Mouse (Mus musculus): ENCODE data around the gene Nfkb1. TPM values are rescaled to one million over a fixed set of nuclear protein-coding genes. Genes with fewer than 3 reads are reported as not detected.

Gene Nfkb1
- total and polyA plus RNA-seq, 3 experiments: 271 to 369 (median 346) TPM

DNA sequence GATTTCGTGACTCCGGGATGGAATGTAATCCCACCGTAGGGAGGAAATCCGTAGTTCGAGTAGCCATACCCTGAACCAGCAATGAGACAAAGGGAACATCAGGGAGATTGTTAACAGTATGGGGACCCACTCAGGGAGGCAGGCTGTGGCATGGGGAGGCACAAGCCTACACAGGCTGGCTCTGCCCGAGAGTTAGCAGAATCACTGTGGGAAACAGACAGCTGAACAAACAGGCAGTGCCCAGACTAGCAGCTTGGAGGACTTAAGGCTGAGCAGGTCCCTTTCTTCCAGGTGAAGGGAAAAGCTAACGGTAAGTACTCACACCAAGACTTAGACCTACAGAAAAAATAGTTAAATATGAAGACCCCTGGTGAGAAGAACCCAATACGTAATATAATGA is 84.8 kb downstream of the Nfkb1 start:
- Histone ChIP-seq H3K4me2 (ENCODE audit: insufficient read depth, low read depth, poor library complexity, severe bottlenecking) (no peak overlapping the region), H3K27me3 (replicated peaks) (no peaks in the 10 kb centered on the region), H3K79me2 (replicated peaks; ENCODE audit: control insufficient read depth, extremely low read depth, insufficient read depth, poor library complexity, severe bottlenecking) (peaks cover 5% of the 10 kb centered on the region; the same call in 1 of the 2 replicates), H3K4me1 (ENCODE audit: control insufficient read depth in 1 of 2, insufficient read depth in 2 of 2) (peaks cover 22 to 70% of the 10 kb centered on the region in 2 experiments), H3K27ac (ENCODE audit: insufficient read depth, low read depth) (no peak overlapping the region), H3K36me3 (replicated peaks in 1 of 2; ENCODE audit: control insufficient read depth in 1 of 2, insufficient read depth in 1 of 2, low read length in 1 of 2) (peaks cover 79 to 89% of the 10 kb centered on the region in 2 experiments), H3K9me3 (replicated peaks; ENCODE audit: low read length) (no peaks in the 10 kb centered on the region), H3K4me3 (replicated peaks in 1 of 3; ENCODE audit: low read depth in 2 of 3, low read length in 2 of 3, poor library complexity in 1 of 3) (no peak overlapping the region), H3K9ac (ENCODE audit: insufficient read depth, low read depth) (no peak overlapping the region)
- TF ChIP-seq KAT2A (IDR thresholded peaks at IDR 0.05; ENCODE audit: insufficient replicate concordance, low read length) (no peak), CHD2 (IDR thresholded peaks at IDR 0.05; ENCODE audit: low read length) (no peak), GABPA (IDR thresholded peaks at IDR 0.05; ENCODE audit: insufficient replicate concordance, low read depth, low read length) (no peak), UBTF (IDR thresholded peaks at IDR 0.05; ENCODE audit: low read depth, low read length) (no peak), E2F4 (IDR thresholded peaks at IDR 0.05; ENCODE audit: insufficient replicate concordance, low read depth, low read length) (no peak), MXI1 (IDR thresholded peaks at IDR 0.05; ENCODE audit: low read depth, low read length) (no peak), MYC (IDR thresholded peaks at IDR 0.05; ENCODE audit: low read depth, low read length) (no peak), TCF12 (IDR thresholded peaks at IDR 0.05; ENCODE audit: low read depth, low read length) (no peak), ZNF384 (IDR thresholded peaks at IDR 0.05; ENCODE audit: low read depth, low read length) (no peak), USF2 (conservative IDR thresholded peaks at IDR 0.05; ENCODE audit: low read depth, low read length) (no peak), ELF1 (IDR thresholded peaks at IDR 0.05; ENCODE audit: low read depth, low read length) (no peak), RCOR1 (conservative IDR thresholded peaks at IDR 0.05; ENCODE audit: low read depth, low read length) (no peak), CHD1 (IDR thresholded peaks at IDR 0.05; ENCODE audit: low read depth, low read length) (no peak), RAD21 (IDR thresholded peaks at IDR 0.05; ENCODE audit: low read depth, low read length) (no peak), SMC3 (IDR thresholded peaks at IDR 0.05; ENCODE audit: low read depth, low read length) (no peak)
- in situ Hi-C loops (cut with MboI; ENCODE audit: low pct_ligation_motif_present, low pct_unique_long_range_greater_than_20kb, low sequenced_read_pairs) (loop anchor here (10.0 kb wide), 1 partner anchor 118 kb away; no protein-coding TSS in a partner anchor), dilution Hi-C loops (cut with MboI; ENCODE audit: extremely low pct_ligation_motif_present, extremely low pct_unique_long_range_greater_than_20kb, low sequenced_read_pairs) (no loop called here)
- DNase-seq (ENCODE audit: extremely low read depth): no peak

DNA sequence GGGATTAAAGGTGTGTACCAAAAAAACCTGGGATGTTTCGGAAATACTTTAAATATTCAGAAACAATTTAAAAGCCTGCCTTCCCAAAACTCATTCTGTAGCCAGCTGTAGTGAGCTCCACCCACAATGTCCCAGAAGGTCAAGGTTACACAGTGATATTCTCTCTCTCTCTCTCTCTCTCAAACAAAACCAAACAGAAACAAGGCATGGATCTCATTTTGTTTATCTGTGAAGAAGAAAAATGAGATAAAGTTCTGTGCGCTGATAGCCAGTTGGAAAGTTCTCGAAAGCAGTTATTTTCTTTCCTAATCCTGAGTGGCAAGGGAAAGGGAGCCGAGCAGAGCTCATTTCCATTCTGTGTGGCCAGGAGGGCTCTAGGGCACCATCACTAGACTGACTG is 85.9 kb downstream of the Nfkb1 start:
- Histone ChIP-seq H3K4me2 (ENCODE audit: insufficient read depth, low read depth, poor library complexity, severe bottlenecking) (no peak overlapping the region), H3K27ac (ENCODE audit: insufficient read depth, low read depth) (no peak overlapping the region), H3K9me3 (replicated peaks; ENCODE audit: low read length) (no peaks in the 10 kb centered on the region), H3K79me2 (replicated peaks; ENCODE audit: control insufficient read depth, extremely low read depth, insufficient read depth, poor library complexity, severe bottlenecking) (peaks cover 3% of the 10 kb centered on the region; the same call in 1 of the 2 replicates), H3K27me3 (replicated peaks) (no peaks in the 10 kb centered on the region), H3K9ac (ENCODE audit: insufficient read depth, low read depth) (no peak overlapping the region), H3K36me3 (replicated peaks in 1 of 2; ENCODE audit: control insufficient read depth in 1 of 2, insufficient read depth in 1 of 2, low read length in 1 of 2) (peaks cover 79 to 85% of the 10 kb centered on the region in 2 experiments), H3K4me3 (replicated peaks in 1 of 3; ENCODE audit: low read depth in 2 of 3, low read length in 2 of 3, poor library complexity in 1 of 3) (no peak overlapping the region), H3K4me1 (ENCODE audit: control insufficient read depth in 1 of 2, insufficient read depth in 2 of 2) (peaks cover 20 to 62% of the 10 kb centered on the region in 2 experiments)
- TF ChIP-seq MEF2A (IDR thresholded peaks at IDR 0.05; ENCODE audit: borderline replicate concordance, low read depth, low read length) (no peak), TBP (conservative IDR thresholded peaks at IDR 0.05; ENCODE audit: low read depth, low read length) (no peak)
- DNase-seq (ENCODE audit: extremely low read depth): no peak
- dilution Hi-C loops (cut with MboI; ENCODE audit: extremely low pct_ligation_motif_present, extremely low pct_unique_long_range_greater_than_20kb, low sequenced_read_pairs) (no loop called here), in situ Hi-C loops (cut with MboI; ENCODE audit: low pct_ligation_motif_present, low pct_unique_long_range_greater_than_20kb, low sequenced_read_pairs) (loop anchor here (10.0 kb wide), 1 partner anchor 119 kb away; no protein-coding TSS in a partner anchor)

Data from CH12.LX (cell line).